Mouse (Mus musculus): ENCODE measurements around the gene Brip1.

- no peak for TF ChIP-seq CTCF (conservative IDR thresholded peaks at IDR 0.05; ENCODE audit: insufficient read depth, insufficient read length, low read depth, low read length)
- no peak for TF ChIP-seq POLR2A (IDR thresholded peaks at IDR 0.05; ENCODE audit: low read depth, low read length)
These were observed 25.7 kb upstream of the Brip1 start for GRCm38 (mm10) chr11:86226646-86227180.
